Mouse (Mus musculus): ENCODE measurements at regions not wholly inside any gene's neighbourhood (a gene's known extent, or its start where the extent isn't known, plus 50 kb on each side); places are given as distances from the start of the nearest gene placed in this dataset.
"Not testable (repeated sequence)": the region's sequence is repeated elsewhere in the genome, so short reads cannot be mapped to it uniquely, and the experiment has no call there.

DNA sequence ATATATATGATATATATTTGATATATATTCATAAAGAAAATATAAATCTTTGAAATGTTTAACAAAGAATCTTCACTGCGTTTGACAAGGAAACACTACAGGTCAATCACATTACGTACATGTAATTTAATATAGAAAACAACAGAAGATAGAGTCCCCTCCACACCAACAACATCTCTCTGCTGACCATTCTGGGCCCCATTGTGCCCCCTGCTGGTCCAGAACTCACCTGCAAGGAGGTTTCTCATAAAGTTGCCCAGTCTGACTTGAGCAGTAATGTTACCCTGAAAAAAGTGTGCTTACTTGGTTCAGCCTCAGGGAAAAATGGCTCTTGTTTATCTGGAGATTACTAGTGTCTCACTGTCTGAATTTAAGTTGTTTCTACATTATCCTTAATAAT is 901.1 kb upstream of the Zfp386 start:
- TF ChIP-seq CTCF, EP300 (IDR thresholded peaks at IDR 0.05; ENCODE audit: low read depth): not testable (repeated sequence)
